Mouse (Mus musculus) testis, adult 2 months (tissue): Measurements from ENCODE around the gene Ccdc12. TPM values are rescaled to one million over a fixed set of nuclear protein-coding genes. Genes with fewer than 3 reads are reported as not detected.

Experiments
- H3K27ac ChIP-seq: fragments of 200-500 bp; 2 replicates; pipeline ENCODE4 v1.5.1; 2012; ENCODE audit warnings: low read depth, low read length; ENCODE audit not compliant: control insufficient read depth, insufficient read depth
- H3K27me3 ChIP-seq: fragments of 200-500 bp; 2 replicates; pipeline ENCODE4 v1.6.1; 2012; ENCODE audit warnings: mild to moderate bottlenecking, low read length, moderate library complexity; ENCODE audit not compliant: control insufficient read depth, insufficient read depth
- H3K36me3 ChIP-seq: fragments of 200-500 bp; 2 replicates; pipeline ENCODE4 v1.6.1; 2012; ENCODE audit warnings: mild to moderate bottlenecking, low read length; ENCODE audit not compliant: control insufficient read depth, insufficient read depth
- H3K4me1 ChIP-seq: fragments of 200-500 bp; 2 replicates; pipeline ENCODE4 v1.6.1; 2012; ENCODE audit warnings: low read length; ENCODE audit not compliant: control insufficient read depth, insufficient read depth
- H3K4me3 ChIP-seq: fragments of 200-500 bp; 2 replicates; pipeline ENCODE4 v1.5.1; 2012; ENCODE audit warnings: low read depth, mild to moderate bottlenecking, low read length, moderate library complexity, mixed read lengths; ENCODE audit not compliant: control insufficient read depth
- CTCF ChIP-seq: fragments of 200-500 bp; IDR thresholded peaks from 2 replicates; pipeline ENCODE4 v1.5.1; 2012; ENCODE audit warnings: low read depth, mild to moderate bottlenecking, inconsistent platforms, low read length, moderate library complexity; ENCODE audit not compliant: control insufficient read depth, insufficient read depth, insufficient replicate concordance
- POLR2A ChIP-seq: fragments of 200-500 bp; IDR thresholded peaks from 2 replicates; pipeline ENCODE4 v1.6.1; 2012; ENCODE audit warnings: low read depth, mild to moderate bottlenecking, inconsistent platforms, low read length, moderate library complexity; ENCODE audit not compliant: control insufficient read depth
- polyA plus RNA-seq: library from polyadenylated mRNA; depleted of rRNA; stranded (reverse); fragments of >200 nt; gene quantifications from 2 replicates; pipeline ENCODE4 v1.2.3, GENCODE M21; 2012

Ccdc12 gene
- polyA plus RNA-seq, 1 experiment, result 78.9 TPM

DNA sequence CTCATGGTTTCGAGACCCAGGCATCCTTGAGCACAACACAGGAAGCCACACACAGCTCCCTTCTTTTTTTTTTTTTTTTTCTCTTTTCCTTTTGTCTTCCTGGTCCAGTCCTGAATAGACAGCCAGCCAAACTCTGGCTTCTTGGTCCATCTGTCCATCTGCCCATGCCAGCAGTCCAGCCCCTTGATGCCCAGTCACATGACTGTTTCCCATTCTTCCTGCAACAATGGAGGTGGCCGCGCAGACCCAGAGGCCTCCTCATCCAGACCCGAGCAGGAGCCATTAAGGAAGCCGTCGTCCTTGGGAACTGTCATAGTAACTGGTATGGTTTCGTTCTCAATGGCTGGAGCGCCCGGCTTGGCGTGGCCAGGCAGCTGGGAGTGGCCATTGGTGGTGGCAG is 65.8 kb downstream of the Ccdc12 start:
- Histone ChIP-seq H3K4me1 (peaks cover 3% of the 10 kb centered on the region), H3K4me3 (no peak overlapping the region), H3K27ac (no peak overlapping the region), H3K27me3 (no peaks in the 10 kb centered on the region), H3K36me3 (no peaks in the 10 kb centered on the region)
- no peak for TF ChIP-seq CTCF

DNA sequence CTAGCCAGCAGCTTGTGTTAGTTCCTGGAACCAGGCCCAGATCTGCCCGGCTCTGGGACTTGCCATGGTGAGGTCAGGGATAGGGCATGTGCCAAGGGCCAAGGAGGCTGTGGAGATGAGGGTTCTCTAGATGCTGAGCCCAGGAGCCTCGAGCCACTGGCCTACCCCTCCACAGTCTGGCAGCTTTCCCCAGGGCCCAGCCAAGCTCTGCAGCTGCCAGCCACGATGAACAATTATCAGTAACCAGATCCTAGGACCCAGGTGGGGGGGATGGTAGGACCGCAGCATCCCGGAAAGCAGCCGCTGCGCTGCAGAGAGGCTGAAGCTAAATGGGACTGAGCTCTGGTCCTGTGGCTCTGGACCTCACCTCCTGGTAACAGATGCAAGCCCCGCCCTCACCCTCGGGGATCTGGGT is 69.4 kb downstream of the Ccdc12 start:
- H3K4me1 ChIP-seq, result peaks cover 6% of the 10 kb centered on the region
- no peaks in the 10 kb centered on the region for H3K27me3 ChIP-seq
- H3K36me3 ChIP-seq, result no peaks in the 10 kb centered on the region
- no peak for TF ChIP-seq POLR2A
- no peak for TF ChIP-seq CTCF
- no peak overlapping the region for H3K4me3 ChIP-seq
- H3K27ac ChIP-seq, result no peak overlapping the region

DNA sequence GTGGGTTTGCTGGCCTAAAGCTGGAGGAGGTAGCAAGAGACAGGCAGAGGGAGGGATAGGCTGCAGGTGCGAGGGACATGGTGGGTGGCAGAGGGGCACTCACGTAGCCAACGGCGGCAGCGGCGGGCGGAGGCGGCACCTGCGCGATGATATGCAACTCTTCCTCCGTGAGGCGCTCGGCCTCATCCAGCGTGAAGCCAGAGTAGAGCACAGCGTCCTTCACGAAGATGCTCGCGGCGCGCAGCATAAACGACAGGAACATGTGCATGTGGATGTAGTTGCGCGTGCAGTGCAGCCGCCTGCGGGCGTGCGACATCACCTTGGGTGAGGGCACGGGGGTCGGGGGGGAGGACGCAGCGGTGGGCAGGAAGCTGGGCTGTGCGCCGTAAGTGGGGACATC is 70.6 kb downstream of the Ccdc12 start:
- H3K4me1 ChIP-seq, result peaks cover 6% of the 10 kb centered on the region
- no peaks in the 10 kb centered on the region for H3K27me3 ChIP-seq
- H3K36me3 ChIP-seq, result no peaks in the 10 kb centered on the region
- TF ChIP-seq POLR2A (no peak), CTCF (no peak)
- H3K4me3 ChIP-seq, result peak overlapping the region; percentile 37
- H3K27ac ChIP-seq, result no peak overlapping the region

DNA sequence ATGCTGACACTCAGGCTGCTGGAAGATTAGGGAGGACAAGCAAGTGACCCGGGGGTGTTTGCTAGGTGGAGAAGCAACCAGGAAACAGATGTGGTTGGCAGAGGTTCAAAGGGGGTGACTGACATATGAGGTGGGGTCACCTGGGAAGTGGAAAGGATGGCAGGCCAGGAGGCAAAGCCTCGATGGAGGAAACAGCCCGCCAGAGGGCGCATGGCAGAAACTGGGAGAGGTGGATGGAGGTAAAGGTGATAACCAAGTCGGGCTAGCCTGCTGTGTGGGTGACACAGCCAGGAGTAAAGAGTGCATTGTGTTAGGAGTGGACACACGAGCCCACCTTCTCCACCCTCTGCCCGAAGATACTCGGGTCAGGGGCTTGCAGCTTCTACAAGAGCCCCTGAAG is 73.5 kb downstream of the Ccdc12 start:
- Histone ChIP-seq H3K4me3 (no peak overlapping the region), H3K4me1 (peaks cover 15% of the 10 kb centered on the region), H3K36me3 (no peaks in the 10 kb centered on the region), H3K27ac (no peak overlapping the region), H3K27me3 (no peaks in the 10 kb centered on the region)
- peak; percentile 35; the same call in 1 of the 2 replicates for TF ChIP-seq CTCF
- TF ChIP-seq POLR2A, result no peak

GRCm38 (mm10) chr9:110731859-110732258 is 75.6 kb downstream of the Ccdc12 start:
- H3K27ac ChIP-seq, result no peak overlapping the region
- no peak for TF ChIP-seq POLR2A
- TF ChIP-seq CTCF, result no peak
- no peaks in the 10 kb centered on the region for H3K36me3 ChIP-seq
- H3K27me3 ChIP-seq, result no peaks in the 10 kb centered on the region
- H3K4me1 ChIP-seq, result peaks cover 14% of the 10 kb centered on the region
- H3K4me3 ChIP-seq, result no peak overlapping the region

DNA sequence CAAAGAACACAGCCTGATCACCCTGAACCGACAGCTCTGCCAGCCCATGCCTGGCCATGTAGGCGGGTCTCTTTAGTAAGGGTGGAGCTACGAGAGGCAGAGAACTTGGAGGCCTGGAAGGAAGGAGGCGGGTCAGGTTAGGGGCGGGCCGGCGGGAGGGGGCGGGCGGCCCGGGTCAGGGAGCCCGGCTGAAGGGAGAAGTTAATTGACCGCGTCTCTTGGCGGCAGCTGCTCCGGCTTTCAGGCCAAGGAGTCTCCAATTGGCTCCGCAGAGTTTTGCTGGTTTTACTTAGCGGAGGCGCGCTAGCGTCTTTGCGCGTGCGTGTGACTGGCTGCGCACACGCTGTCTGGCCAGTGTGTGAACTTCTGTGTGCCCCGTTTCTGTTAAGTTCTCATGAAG is 76.3 kb downstream of the Ccdc12 start:
- Histone ChIP-seq H3K4me1 (peaks cover 9% of the 10 kb centered on the region), H3K27me3 (no peaks in the 10 kb centered on the region), H3K4me3 (peak overlapping the region; percentile 68), H3K27ac (no peak overlapping the region), H3K36me3 (no peaks in the 10 kb centered on the region)
- TF ChIP-seq POLR2A, result no peak
- TF ChIP-seq CTCF, result no peak

- H3K27ac ChIP-seq, result no peak overlapping the region
- H3K4me1 ChIP-seq, result peaks cover 9% of the 10 kb centered on the region
Observed at GRCm38 (mm10) chr9:110733102-110733501, 76.8 kb downstream of the Ccdc12 start.

GRCm38 (mm10) chr9:110734154-110734553 is 77.9 kb downstream of the Ccdc12 start:
- no peaks in the 10 kb centered on the region for H3K27me3 ChIP-seq
- H3K27ac ChIP-seq, result no peak overlapping the region
- no peaks in the 10 kb centered on the region for H3K36me3 ChIP-seq
- TF ChIP-seq POLR2A (no peak), CTCF (no peak)
- peaks cover 9% of the 10 kb centered on the region for H3K4me1 ChIP-seq
- H3K4me3 ChIP-seq, result no peak overlapping the region

More at GRCm38 (mm10) chr9:110733102-110733501, 76.8 kb downstream of the Ccdc12 start:
- no peak for TF ChIP-seq POLR2A
- no peak for TF ChIP-seq CTCF
- no peaks in the 10 kb centered on the region for H3K36me3 ChIP-seq
- peak overlapping the region; percentile 68 for H3K4me3 ChIP-seq
- no peaks in the 10 kb centered on the region for H3K27me3 ChIP-seq
